Mouse (Mus musculus) kidney, embryonic 16.5 days (tissue): ENCODE data around the gene Rb1. TPM values are rescaled to one million over a fixed set of nuclear protein-coding genes. Genes with fewer than 3 reads are reported as not detected.

Experiments used
- microRNA counts: library from miRNA; unstranded; fragments of <30 nt; microRNA quantifications from one replicate; lab custom pipeline; 2016
- microRNA-seq: library from miRNA; unstranded; fragments of <30 nt; microRNA quantifications from one replicate; pipeline ENCODE4, GENCODE M21; 2016
- polyA plus RNA-seq: library from polyadenylated mRNA; unstranded; fragments of >200 nt; fragmentation: Nextera tagmentation; extraction: Ambion mirVana; gene quantifications from 2 replicates; pipeline ENCODE4 v1.2.1, GENCODE M21; 2015

Gene Rb1
- polyA plus RNA-seq, 1 experiment from 2014 or later: 28.1 TPM

MicroRNAs encoded within 50 kb of the gene (microRNA counts, 519-probe panel; counts per million panel counts)
- microRNA mmu-miR-687 (lab: Ali Mortazavi, UCI): 104 counts per million, percentile 35 among the panel's probes with 10 or more counts

Small RNA genes lying within 50 kb of the gene (microRNA-seq; reads per million reads assigned to microRNA genes)
- gene Mir687: not detected

Other genes with a start within 250 kb of the Rb1 start
- gene Rcbtb2, start 202.8 kb downstream of the Rb1 start, polyA plus RNA-seq: 123 and 127 TPM in 2 replicates
- 14.5 and 14.7 TPM in 2 replicates for gene Lpar6, start 87.9 kb downstream of the Rb1 start, polyA plus RNA-seq
- gene Itm2b, start 59.5 kb upstream of the Rb1 start, polyA plus RNA-seq: 1,091 and 1,137 TPM in 2 replicates
- 93.2 and 94.5 TPM in 2 replicates for gene Med4, start 184.2 kb upstream of the Rb1 start, polyA plus RNA-seq
- gene Sucla2, start 199.5 kb upstream of the Rb1 start, polyA plus RNA-seq: 128 and 139 TPM in 2 replicates
- gene Nudt15, start 222.4 kb upstream of the Rb1 start, polyA plus RNA-seq: 8.5 and 9.5 TPM in 2 replicates